Mouse (Mus musculus) liver, embryonic 16.5 days (tissue): ENCODE results near the gene Fam8a1. TPM values are rescaled to one million over a fixed set of nuclear protein-coding genes. Genes with fewer than 3 reads are reported as not detected.
A peak's percentile ranks its signal among the peaks of the same experiment; 100 is the strongest.

Source experiments
- ATAC-seq: fragments of 200-750 bp; cut with Nextera tagmentation; 2 replicates; pipeline ENCODE4 v1.8.0; 2017; ENCODE audit warnings: low read depth, mild to moderate bottlenecking, moderate number of reproducible peaks, moderate library complexity
- H3K27ac ChIP-seq: fragments of 300-500 bp; sonication (generic); 2 replicates; pipeline ENCODE4 v1.5.1; 2014; ENCODE audit warnings: mild to moderate bottlenecking, low read length
- H3K27me3 ChIP-seq: fragments of 300-500 bp; sonication (generic); 2 replicates; pipeline ENCODE4 v1.6.1; 2014; ENCODE audit warnings: low read depth, low read length, mixed read lengths; ENCODE audit not compliant: control insufficient read depth, insufficient read depth
- H3K36me3 ChIP-seq: fragments of 300-500 bp; sonication (generic); 2 replicates; pipeline ENCODE4 v1.6.1; 2014; ENCODE audit warnings: mild to moderate bottlenecking; ENCODE audit not compliant: control insufficient read depth, insufficient read depth
- H3K4me1 ChIP-seq: fragments of 300-500 bp; sonication (generic); 2 replicates; pipeline ENCODE4 v1.6.1; 2014; ENCODE audit warnings: low read depth, low read length, mixed read lengths; ENCODE audit not compliant: control insufficient read depth
- H3K4me2 ChIP-seq: fragments of 300-500 bp; sonication (generic); 2 replicates; pipeline ENCODE4 v1.6.1; 2014; ENCODE audit warnings: low read depth, low read length, mixed read lengths
- H3K4me3 ChIP-seq: fragments of 300-500 bp; sonication (generic); 2 replicates; pipeline ENCODE4 v1.5.1; 2014; ENCODE audit warnings: low read depth, mild to moderate bottlenecking, low read length
- H3K9ac ChIP-seq: fragments of 300-500 bp; sonication (generic); 2 replicates; pipeline ENCODE4 v1.6.1; 2014; ENCODE audit warnings: low read depth, low read length
- H3K9me3 ChIP-seq: fragments of 300-500 bp; sonication (generic); replicated peaks from 2 replicates; pipeline ENCODE4 v1.6.1; 2016; ENCODE audit warnings: low read length; ENCODE audit not compliant: control insufficient read depth
- WGBS: fragments of 180-500 bp; shearing (Covaris S2); extraction: QIAGEN DNeasy Blood & Tissue Kit; methylation state at CpG from one replicate; pipeline ENCODE4 v1.1.7; 2014; ENCODE audit not compliant: insufficient replicate concordance; 5-methylcytosine and 5-hydroxymethylcytosine counted together
- polyA plus RNA-seq: library from polyadenylated mRNA; unstranded; fragments of >200 nt; fragmentation: Nextera tagmentation; extraction: Ambion mirVana; gene quantifications from 2 replicates; pipeline ENCODE4 v1.2.1, GENCODE M21; 2015

Gene Fam8a1
- polyA plus RNA-seq, 1 experiment from 2014 or later = 2.3 TPM

DNA sequence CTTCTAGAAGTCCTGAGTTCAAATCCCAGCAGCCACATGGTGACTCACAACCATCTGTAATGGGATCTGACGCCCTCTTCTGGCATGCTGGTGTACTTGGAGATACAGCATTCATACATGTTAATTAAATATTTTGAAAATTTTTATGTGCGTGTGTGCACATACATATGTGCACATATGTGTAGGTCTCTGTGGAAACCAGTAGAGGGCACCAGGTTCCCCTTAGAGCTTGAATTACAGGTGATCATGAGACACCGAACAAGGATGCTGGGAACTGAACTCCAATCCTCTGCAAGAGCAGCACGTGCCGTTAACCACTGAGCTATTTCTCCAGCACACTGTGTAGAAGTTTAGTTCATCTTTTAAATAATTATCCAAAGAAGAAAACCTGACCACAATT lies 10.1 kb upstream of the Fam8a1 start:
- 69% methylated on average over 5 of the region's 5 CpGs for WGBS

DNA sequence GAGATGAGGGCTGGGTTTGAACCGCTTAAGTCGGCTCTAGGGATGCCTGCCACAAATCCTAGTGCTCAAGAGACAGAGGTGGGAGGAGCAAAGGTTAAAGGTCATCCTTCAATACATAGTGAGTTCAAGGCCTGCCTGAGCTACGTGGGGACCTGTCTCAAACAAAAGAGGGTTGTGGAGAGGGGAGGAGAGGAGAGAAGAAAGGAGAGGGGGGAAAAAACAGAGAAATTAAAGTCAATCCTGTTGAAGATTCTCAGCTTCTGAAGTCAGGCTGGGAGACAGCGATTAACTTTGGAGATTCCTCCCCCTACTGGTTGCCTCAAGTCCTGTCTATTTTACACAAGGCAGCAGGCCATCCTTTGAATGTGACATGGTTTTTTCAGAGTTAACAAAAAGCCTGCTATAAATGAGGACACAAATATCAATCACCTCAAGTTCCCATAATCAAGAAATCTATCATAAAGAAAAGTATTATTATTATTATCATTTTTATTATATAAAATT lies 5.8 kb upstream of the Fam8a1 start:
- Histone ChIP-seq H3K4me1 (no peaks in the 10 kb centered on the region), H3K4me3 (no peak overlapping the region), H3K9me3 (no peaks in the 10 kb centered on the region), H3K9ac (no peak overlapping the region), H3K27me3 (no peaks in the 10 kb centered on the region), H3K36me3 (no peaks in the 10 kb centered on the region), H3K4me2 (no peak overlapping the region), H3K27ac (no peak overlapping the region)
- 32% methylated on average over 4 of the region's 4 CpGs for WGBS
- no peak for ATAC-seq

More for the DNA sequence above, 10.1 kb upstream of the Fam8a1 start:
- H3K4me1 ChIP-seq = no peaks in the 10 kb centered on the region
- H3K4me3 ChIP-seq = no peak overlapping the region
- no peak overlapping the region for H3K9ac ChIP-seq
- no peak overlapping the region for H3K4me2 ChIP-seq
- no peaks in the 10 kb centered on the region for H3K9me3 ChIP-seq
- H3K27ac ChIP-seq = no peak overlapping the region
- H3K36me3 ChIP-seq = no peaks in the 10 kb centered on the region
- no peaks in the 10 kb centered on the region for H3K27me3 ChIP-seq
- ATAC-seq = no peak

DNA sequence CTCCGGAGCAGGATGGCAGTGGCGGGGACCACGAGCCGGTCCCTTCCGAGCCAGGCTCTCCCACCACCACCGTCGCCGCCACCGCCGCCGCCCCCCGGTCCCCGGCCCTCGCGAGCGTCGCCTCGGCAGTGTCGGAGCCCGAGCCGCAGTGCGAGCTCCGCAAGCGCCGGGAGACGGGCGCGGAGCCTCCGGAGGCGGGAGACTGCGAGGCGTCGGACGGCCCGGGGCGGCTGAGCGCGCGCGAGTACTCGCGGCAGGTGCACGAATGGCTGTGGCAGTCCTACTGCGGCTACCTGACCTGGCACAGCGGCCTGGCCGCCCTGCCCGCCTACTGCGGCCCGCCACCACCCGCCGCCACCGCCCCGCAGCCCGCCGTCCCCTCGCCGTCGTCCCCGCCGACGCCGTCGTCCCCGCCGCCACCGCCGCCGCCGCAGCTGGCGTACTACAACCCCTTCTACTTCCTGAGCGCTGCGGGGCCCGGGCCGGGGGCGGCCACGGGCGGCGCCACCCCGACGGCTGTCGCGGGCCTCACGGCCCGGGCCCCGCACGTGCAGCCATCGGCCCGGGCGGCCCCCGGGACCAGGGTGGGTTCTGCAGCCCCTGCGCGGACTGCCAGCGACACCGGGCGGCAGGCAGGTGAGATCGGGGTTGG lies 424 bp downstream of the Fam8a1 start:
- Histone ChIP-seq H3K9ac (peak overlapping the region; percentile 95), H3K27me3 (no peaks in the 10 kb centered on the region), H3K4me3 (peak overlapping the region; percentile 91), H3K27ac (peak overlapping the region; percentile 87), H3K4me1 (peaks cover 12% of the 10 kb centered on the region), H3K36me3 (peaks cover 6% of the 10 kb centered on the region), H3K9me3 (no peaks in the 10 kb centered on the region), H3K4me2 (peak overlapping the region; percentile 84)
- WGBS = under 1% methylated on average over 61 of the region's 96 CpGs
- ATAC-seq = peak; percentile 65

DNA sequence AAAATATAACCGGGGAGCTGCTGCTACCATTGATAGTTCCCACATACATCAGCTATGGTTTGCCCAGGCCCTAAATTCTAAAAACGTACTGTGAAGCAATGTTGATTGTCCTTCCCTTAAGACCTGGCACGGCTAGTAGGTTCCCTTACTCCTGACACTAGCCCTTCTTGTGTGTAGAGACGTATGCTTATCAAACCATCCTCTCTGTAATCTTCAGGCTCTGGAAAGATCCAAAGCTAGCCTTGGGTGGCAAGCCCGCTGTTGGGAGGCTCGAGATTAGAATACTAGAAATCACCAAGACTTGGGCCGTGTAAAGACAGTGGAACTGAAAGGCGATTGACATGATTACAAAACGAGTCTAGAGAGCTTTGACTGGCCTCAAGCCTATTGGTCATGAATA lies 1.2 kb downstream of the Fam8a1 start:
- 23% methylated on average over 9 of the region's 9 CpGs for WGBS
- H3K4me1 ChIP-seq = peaks cover 12% of the 10 kb centered on the region
- H3K4me2 ChIP-seq = peak overlapping the region; percentile 84
- ATAC-seq = peak; percentile 16; the same call in 1 of the 2 replicates
- H3K9ac ChIP-seq = peak overlapping the region; percentile 95
- peaks cover 13% of the 10 kb centered on the region for H3K36me3 ChIP-seq
- H3K9me3 ChIP-seq = no peaks in the 10 kb centered on the region
- H3K27ac ChIP-seq = peak overlapping the region; percentile 31; the same call in 1 of the 2 replicates
- no peaks in the 10 kb centered on the region for H3K27me3 ChIP-seq
- peak overlapping the region; percentile 91 for H3K4me3 ChIP-seq

DNA sequence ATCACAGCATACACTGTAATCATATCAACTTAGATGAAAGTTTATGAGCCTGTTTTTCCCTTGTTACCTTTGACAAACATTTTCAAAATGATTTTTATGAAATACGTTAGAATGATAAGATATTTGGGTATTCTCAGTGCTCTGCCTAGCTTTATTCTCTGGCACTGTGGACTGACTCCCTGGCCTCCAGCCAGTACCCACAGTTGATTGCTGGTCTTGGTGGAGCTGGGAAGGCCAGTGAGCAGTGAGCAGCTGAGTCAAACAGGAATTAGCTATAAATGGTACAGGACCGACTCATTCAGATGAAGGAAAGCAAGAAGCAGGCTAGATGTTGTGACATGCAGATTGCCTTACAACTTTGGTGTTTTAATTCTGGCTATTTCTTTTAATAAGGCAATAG lies 5.3 kb downstream of the Fam8a1 start:
- Histone ChIP-seq H3K4me1 (peaks cover 12% of the 10 kb centered on the region), H3K27me3 (no peaks in the 10 kb centered on the region), H3K4me2 (no peak overlapping the region), H3K36me3 (peaks cover 27% of the 10 kb centered on the region), H3K27ac (no peak overlapping the region), H3K9ac (no peak overlapping the region), H3K4me3 (no peak overlapping the region), H3K9me3 (no peaks in the 10 kb centered on the region)
- WGBS = 67% methylated on average over 2 of the region's 2 CpGs
- no peak for ATAC-seq

DNA sequence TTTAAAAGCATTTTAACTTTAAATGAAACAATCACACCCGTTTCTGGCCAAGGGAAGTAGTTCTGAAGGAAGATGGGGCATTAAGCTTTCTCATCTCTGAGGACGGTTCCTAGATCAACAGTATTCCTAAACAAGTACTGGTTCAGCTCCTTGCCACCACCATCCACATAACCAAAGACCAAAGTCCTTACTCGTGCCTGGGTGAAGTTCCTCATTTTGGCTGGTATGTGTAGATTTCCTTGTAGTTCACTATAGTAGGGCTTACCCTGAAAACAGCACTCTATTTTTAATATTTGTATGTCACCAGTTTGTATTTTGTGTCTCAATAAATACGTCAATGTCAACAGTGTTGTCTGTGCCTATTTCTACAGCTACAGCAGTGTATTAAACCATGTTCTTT lies 8.4 kb downstream of the Fam8a1 start:
- Histone ChIP-seq H3K9ac (no peak overlapping the region), H3K36me3 (peaks cover 46% of the 10 kb centered on the region), H3K4me3 (no peak overlapping the region), H3K4me2 (no peak overlapping the region), H3K9me3 (no peaks in the 10 kb centered on the region), H3K27me3 (no peaks in the 10 kb centered on the region), H3K27ac (no peak overlapping the region), H3K4me1 (no peaks in the 10 kb centered on the region)
- ATAC-seq = no peak
- 66% methylated on average over 4 of the region's 4 CpGs for WGBS

DNA sequence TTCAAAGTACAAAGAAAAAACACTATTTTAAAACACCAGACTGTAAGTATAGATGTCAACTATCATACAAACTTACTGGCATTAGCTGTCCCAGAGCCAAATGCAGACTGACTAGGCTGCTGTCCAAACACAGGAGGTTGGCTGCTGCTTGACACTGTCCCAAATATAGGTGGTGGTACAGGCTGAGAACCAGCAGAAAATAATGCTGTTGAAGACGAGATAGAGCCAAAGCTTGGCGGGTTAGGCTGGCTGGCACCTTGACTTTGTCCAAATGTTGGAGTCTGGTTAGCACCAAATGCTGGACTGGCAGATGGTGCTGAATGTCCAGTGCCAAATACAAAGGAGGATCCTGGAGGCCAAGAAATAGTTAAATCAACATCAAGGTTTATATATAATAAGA lies 13.6 kb downstream of the Fam8a1 start:
- ATAC-seq = no peak
- Histone ChIP-seq H3K27ac (no peak overlapping the region), H3K4me1 (no peaks in the 10 kb centered on the region)

DNA sequence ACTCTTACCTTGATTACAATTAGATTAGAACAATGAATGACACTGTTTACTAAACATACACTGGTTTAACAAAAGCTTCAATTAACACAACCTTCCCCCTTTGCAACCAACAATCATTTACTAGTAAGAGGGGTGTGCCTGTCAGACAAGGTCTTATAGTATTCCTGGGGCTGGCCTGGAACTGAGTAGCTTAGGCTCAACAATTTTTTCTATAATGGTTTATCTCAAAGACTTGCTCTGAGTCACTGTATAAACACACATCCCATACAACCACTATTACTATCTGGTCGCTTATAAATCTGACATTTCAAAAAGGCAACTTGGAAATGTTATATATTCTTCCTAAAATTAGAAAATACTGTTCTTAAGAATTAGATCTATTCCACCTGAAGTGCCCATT lies 14.0 kb downstream of the Fam8a1 start:
- 87% methylated on average over 1 of the region's 1 CpGs for WGBS
- Histone ChIP-seq H3K4me2 (no peak overlapping the region), H3K36me3 (peaks cover 55% of the 10 kb centered on the region), H3K4me1 (no peaks in the 10 kb centered on the region), H3K27ac (no peak overlapping the region), H3K9me3 (no peaks in the 10 kb centered on the region), H3K4me3 (no peak overlapping the region), H3K9ac (no peak overlapping the region), H3K27me3 (no peaks in the 10 kb centered on the region)
- no peak for ATAC-seq

More for the DNA sequence above, 13.6 kb downstream of the Fam8a1 start:
- 77% methylated on average over 2 of the region's 2 CpGs for WGBS
- no peak overlapping the region for H3K9ac ChIP-seq
- peaks cover 58% of the 10 kb centered on the region for H3K36me3 ChIP-seq
- H3K27me3 ChIP-seq = no peaks in the 10 kb centered on the region
- no peak overlapping the region for H3K4me2 ChIP-seq
- no peaks in the 10 kb centered on the region for H3K9me3 ChIP-seq
- no peak overlapping the region for H3K4me3 ChIP-seq

DNA sequence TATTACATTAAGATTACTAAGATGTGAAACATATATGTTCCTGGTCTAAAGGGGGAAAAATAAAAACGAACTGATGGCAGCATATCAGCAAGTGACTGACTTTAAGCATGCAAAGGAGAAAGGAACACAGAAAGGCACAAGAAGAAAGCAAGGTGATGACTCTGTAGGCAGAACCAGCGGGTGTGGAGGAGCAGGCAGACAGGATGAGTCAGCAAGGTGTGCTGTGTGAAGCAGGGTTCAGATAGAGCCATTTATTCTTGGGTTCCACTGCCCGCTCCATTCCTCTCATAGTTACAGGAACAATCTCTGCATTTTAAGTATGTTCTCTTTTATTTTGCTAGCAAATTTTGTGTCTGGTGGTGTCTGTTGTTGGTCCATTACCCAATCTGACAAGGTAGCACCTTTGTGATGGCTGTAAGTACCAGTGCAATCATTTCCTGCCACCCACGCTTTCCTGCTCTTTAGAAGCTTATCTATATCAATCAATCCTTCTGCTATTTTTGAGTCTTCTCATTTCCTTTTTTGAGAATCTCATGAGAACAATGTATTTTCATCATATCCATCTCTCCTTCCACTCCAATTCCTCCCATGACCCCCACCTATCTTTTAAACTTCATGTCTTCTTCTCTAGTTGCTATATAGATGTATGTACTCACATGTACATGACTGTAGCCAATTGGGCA lies 21.4 kb downstream of the Fam8a1 start:
- 64% methylated on average over 4 of the region's 4 CpGs for WGBS
- peaks cover 51% of the 10 kb centered on the region for H3K36me3 ChIP-seq
- no peak for ATAC-seq
- H3K9me3 ChIP-seq = no peaks in the 10 kb centered on the region
- no peak overlapping the region for H3K9ac ChIP-seq
- no peaks in the 10 kb centered on the region for H3K4me1 ChIP-seq
- H3K4me2 ChIP-seq = no peak overlapping the region
- no peaks in the 10 kb centered on the region for H3K27me3 ChIP-seq
- no peak overlapping the region for H3K4me3 ChIP-seq
- no peak overlapping the region for H3K27ac ChIP-seq
